9 mouse cellular contexts compared by ENCODE assay signal in genomic region chr19:43494914-43495313, GRCm38 (mm10). TPM values are rescaled to one million over a fixed set of nuclear protein-coding genes. Genes with fewer than 3 reads are reported as not detected.
DNase-seq lines count a peak whose midpoint lies in the region; ATAC-seq and TF ChIP-seq lines count a peak whose summit lies in the region.
"Had no signal": no experiment of that assay in that cellular context is flagged by ENCODE, and none has a peak within 500 bp of the region (broad histone marks: within the 10 kb centered on the region; RNA-seq: fewer than 3 reads in every experiment).

No protein-coding gene starts in this region.

- peak overlapping the region; percentile 68 for H3K4me2 ChIP-seq in heart, embryonic 14.5 days (ENCODE audit: low read length)
- peak overlapping the region; percentile 46 for H3K4me2 ChIP-seq in limb, embryonic 14.5 days (replicated peaks; ENCODE audit: low read depth, low read length, severe bottlenecking)
- H3K4me2 ChIP-seq in neural tube, embryonic 14.5 days (ENCODE audit: low read depth, low read length): peak overlapping the region; percentile 45

- no peak for TF ChIP-seq CTCF in layer of hippocampus, adult 2 months (conservative IDR thresholded peaks at IDR 0.05)

- no peak for DNase-seq in heart, adult 11 months
- peak; percentile 29 for DNase-seq in forebrain, embryonic 10.5 days (ENCODE audit: extremely low spot score, low spot score)
- no peak for DNase-seq in limb, embryonic 14.5 days (ENCODE audit: low spot score)
- no peak for DNase-seq in cerebellum, adult 8-10 months
- DNase-seq in frontal cortex, postnatal 14 days (ENCODE audit: low spot score in 2 of 2): no peak
- DNase-seq in layer of hippocampus, adult 2 months (ENCODE audit: low spot score in 2 of 2): no peak

- H3K9me3 ChIP-seq in heart, embryonic 14.5 days (ENCODE audit: control insufficient read depth, low read length): no peaks in the 10 kb centered on the region
- H3K9me3 ChIP-seq in forebrain, embryonic 10.5 days: peaks cover 3% of the 10 kb centered on the region; the same call in 1 of the 2 replicates
- no peaks in the 10 kb centered on the region for H3K9me3 ChIP-seq in limb, embryonic 14.5 days (ENCODE audit: control insufficient read depth, low read length)
- H3K9me3 ChIP-seq in neural tube, embryonic 14.5 days (ENCODE audit: control insufficient read depth, low read length): no peaks in the 10 kb centered on the region

- H3K4me3 ChIP-seq in heart, embryonic 14.5 days (ENCODE audit: control insufficient read depth in 1 of 2, insufficient read depth in 1 of 2, low read depth in 1 of 2, low read length in 2 of 2): peak overlapping the region in 1 of 2 experiments; percentile 26; a peak in 1 of 4 replicates
- H3K4me3 ChIP-seq in forebrain, embryonic 10.5 days: peak overlapping the region; percentile 51
- peak overlapping the region; percentile 18 for H3K4me3 ChIP-seq in limb, embryonic 14.5 days (replicated peaks; ENCODE audit: low read length)
- H3K4me3 ChIP-seq in neural tube, embryonic 14.5 days (ENCODE audit: low read depth, low read length): no peak overlapping the region
- H3K4me3 ChIP-seq in layer of hippocampus, adult 2 months: no peak overlapping the region

- 0 out of 2 replicates have a peak overlapping the region, but pooled peaks have one; percentile 13 for H3K9ac ChIP-seq in heart, embryonic 14.5 days (ENCODE audit: low read length)
- peak overlapping the region; percentile 43; the same call in 1 of the 2 replicates for H3K9ac ChIP-seq in limb, embryonic 14.5 days (ENCODE audit: low read depth, low read length, severe bottlenecking)
- H3K9ac ChIP-seq in neural tube, embryonic 14.5 days (replicated peaks; ENCODE audit: low read depth, low read length): no peak overlapping the region

- WGBS in heart, embryonic 14.5 days: 6% methylated on average over 14 of the region's 14 CpGs
- WGBS in forebrain, embryonic 10.5 days: 9% methylated on average over 14 of the region's 14 CpGs
- WGBS in limb, embryonic 14.5 days: 15% methylated on average over 14 of the region's 14 CpGs
- 21% methylated on average over 14 of the region's 14 CpGs for WGBS in neural tube, embryonic 14.5 days

- ATAC-seq in heart, embryonic 14.5 days (ENCODE audit: insufficient number of reproducible peaks, insufficient read depth, low FRiP score, low read depth): no peak
- ATAC-seq in limb, embryonic 14.5 days (ENCODE audit: low FRiP score, low read depth): peak; percentile 20; the same call in 1 of the 2 replicates
- no peak; the same call in 1 of the 2 replicates for ATAC-seq in neural tube, embryonic 14.5 days (ENCODE audit: low read depth)

- TF ChIP-seq POLR2A in limb, embryonic 14.5 days (IDR thresholded peaks at IDR 0.05; ENCODE audit: borderline replicate concordance, extremely low read depth, insufficient read depth, insufficient read length): no peak

- H3K36me3 ChIP-seq in heart, embryonic 14.5 days (ENCODE audit: control insufficient read depth, insufficient read depth, low read length): peaks cover 15% of the 10 kb centered on the region
- H3K36me3 ChIP-seq in forebrain, embryonic 10.5 days (replicated peaks): peaks cover 16% of the 10 kb centered on the region
- 0 out of 2 replicates have a peak, but pooled peaks cover 7% of the 10 kb centered on the region for H3K36me3 ChIP-seq in limb, embryonic 14.5 days (ENCODE audit: control insufficient read depth, insufficient read depth, low read length)
- H3K36me3 ChIP-seq in neural tube, embryonic 14.5 days (ENCODE audit: control insufficient read depth, insufficient read depth, low read length): peaks cover 3% of the 10 kb centered on the region; the same call in 1 of the 2 replicates

- H3K4me1 ChIP-seq in heart, embryonic 14.5 days (ENCODE audit: control insufficient read depth in 2 of 2, insufficient read depth in 2 of 2, low read length in 2 of 2): peaks cover 6 to 8% of the 10 kb centered on the region in 2 experiments; a peak in 2 of 4 replicates
- peaks cover 18% of the 10 kb centered on the region for H3K4me1 ChIP-seq in forebrain, embryonic 10.5 days
- H3K4me1 ChIP-seq in limb, embryonic 14.5 days (ENCODE audit: control insufficient read depth, insufficient read depth, low read length): no peaks in the 10 kb centered on the region
- H3K4me1 ChIP-seq in neural tube, embryonic 14.5 days (ENCODE audit: control insufficient read depth, insufficient read depth, low read length): 0 out of 2 replicates have a peak, but pooled peaks cover 2% of the 10 kb centered on the region

- H3K27ac ChIP-seq in heart, embryonic 14.5 days (replicated peaks in 1 of 2; ENCODE audit: control insufficient read depth in 1 of 2, insufficient read depth in 1 of 2, low read depth in 2 of 2, low read length in 2 of 2): no peak overlapping the region
- no peak overlapping the region for H3K27ac ChIP-seq in forebrain, embryonic 10.5 days
- no peak overlapping the region for H3K27ac ChIP-seq in limb, embryonic 14.5 days (replicated peaks; ENCODE audit: low read depth, low read length)
- no peak overlapping the region for H3K27ac ChIP-seq in neural tube, embryonic 14.5 days (ENCODE audit: low read depth, low read length)
- no peak overlapping the region for H3K27ac ChIP-seq in layer of hippocampus, adult 2 months

- H3K27me3 ChIP-seq in heart, embryonic 14.5 days (ENCODE audit: control insufficient read depth, insufficient read depth, low read length): peaks cover 5% of the 10 kb centered on the region; the same call in 1 of the 2 replicates
- peaks cover 23% of the 10 kb centered on the region for H3K27me3 ChIP-seq in forebrain, embryonic 10.5 days (ENCODE audit: poor library complexity, severe bottlenecking)
- H3K27me3 ChIP-seq in limb, embryonic 14.5 days (ENCODE audit: control insufficient read depth, insufficient read depth, low read length): peaks cover 3% of the 10 kb centered on the region; the same call in 1 of the 2 replicates
- H3K27me3 ChIP-seq in neural tube, embryonic 14.5 days (ENCODE audit: control insufficient read depth, insufficient read depth, low read length): no peaks in the 10 kb centered on the region

RNA-seq across cellular contexts. Expression of gene Got1, which starts 29.5 kb away (rescaled TPM):
- polyA plus RNA-seq in heart, embryonic 14.5 days (2014; fragmentation: Nextera tagmentation; extraction: Ambion mirVana): 149 and 168 TPM in 2 replicates
- polyA plus RNA-seq in forebrain, embryonic 10.5 days (2016; fragmentation: Nextera tagmentation; extraction: Ambion mirVana): 57.5 and 63.9 TPM in 2 replicates
- 21.9 and 24.5 TPM in 2 replicates for polyA plus RNA-seq in limb, embryonic 14.5 days (2012; rRNA removed)
- 20.3 and 21.1 TPM in 2 replicates for polyA plus RNA-seq in limb, embryonic 14.5 days (2014; fragmentation: Nextera tagmentation; extraction: Ambion mirVana)
- 81.8 and 99.5 TPM in 2 replicates for polyA plus RNA-seq in neural tube, embryonic 14.5 days (2014; fragmentation: Nextera tagmentation; extraction: Ambion mirVana)
- 100 to 1,000 TPM; 324 to 355 TPM for total RNA-seq in layer of hippocampus, adult 2 months (2021)

RNA-seq across cellular contexts. Expression of gene Cnnm1, which starts 54.7 kb away (rescaled TPM):
- 0.08 and 0.32 TPM in 2 replicates for polyA plus RNA-seq in heart, embryonic 14.5 days (2014; fragmentation: Nextera tagmentation; extraction: Ambion mirVana)
- 0.31 and 0.36 TPM in 2 replicates for polyA plus RNA-seq in forebrain, embryonic 10.5 days (2016; fragmentation: Nextera tagmentation; extraction: Ambion mirVana)
- polyA plus RNA-seq in limb, embryonic 14.5 days (2012; rRNA removed): 3.3 and 4.3 TPM in 2 replicates
- polyA plus RNA-seq in limb, embryonic 14.5 days (2014; fragmentation: Nextera tagmentation; extraction: Ambion mirVana): 1.3 and 1.7 TPM in 2 replicates
- polyA plus RNA-seq in neural tube, embryonic 14.5 days (2014; fragmentation: Nextera tagmentation; extraction: Ambion mirVana): 4.9 and 7.4 TPM in 2 replicates
- 100 to 1,000 TPM; 113 to 115 TPM for total RNA-seq in layer of hippocampus, adult 2 months (2021)
- polyA plus RNA-seq: C2C12 had no signal

Comparison
In these comparisons a context has a peak if more than half of its experiments do, and no peak if none do; other contexts are left out.
1. H3K4me3 ChIP-seq: peak in forebrain, embryonic 10.5 days (single experiment) and limb, embryonic 14.5 days (single experiment); none in neural tube, embryonic 14.5 days (single experiment) and layer of hippocampus, adult 2 months (single experiment).
2. Peak in every context shown above with its lines, with median percentiles within 50 percentile points of each other: H3K4me2 ChIP-seq.